Mouse (Mus musculus): ENCODE results near the gene Arfgef2. TPM values are rescaled to one million over a fixed set of nuclear protein-coding genes. Genes with fewer than 3 reads are reported as not detected.

Gene Arfgef2
- polyA plus RNA-seq, 1 experiment from 2014 or later = 5.8 TPM

DNA sequence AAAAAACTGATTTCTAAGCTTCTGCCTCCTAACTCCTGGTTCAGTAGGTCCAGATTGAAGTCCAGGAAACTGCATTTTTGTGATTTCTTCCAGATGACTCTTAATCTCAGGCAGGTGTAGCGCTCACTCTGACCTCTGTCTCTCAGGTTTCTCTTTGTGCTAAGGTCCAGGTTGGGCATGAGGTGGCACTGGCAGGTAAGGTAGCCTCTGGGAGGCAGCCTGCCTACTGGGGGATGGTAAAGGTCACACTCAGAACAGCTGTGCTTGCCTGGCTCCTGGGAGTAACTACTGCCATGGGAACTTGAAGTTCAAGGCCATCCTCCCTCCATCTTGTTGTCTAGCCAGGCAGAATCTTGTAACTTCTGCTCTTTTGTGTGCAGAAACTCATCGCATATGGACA is 28.7 kb downstream of the Arfgef2 start:
- H3K36me3 ChIP-seq (ENCODE audit: control insufficient read depth, insufficient read depth, low read length) = no peaks in the 10 kb centered on the region; the same call in 1 of the 2 replicates
- H3K4me1 ChIP-seq (ENCODE audit: control insufficient read depth, insufficient read depth, low read length) = no peaks in the 10 kb centered on the region
- H3K4me2 ChIP-seq (ENCODE audit: low read length) = no peak overlapping the region
- H3K27ac ChIP-seq (ENCODE audit: low read length) = no peak overlapping the region
- WGBS = 93% methylated on average over 2 of the region's 2 CpGs
- ATAC-seq = no peak
- no peaks in the 10 kb centered on the region for H3K9me3 ChIP-seq (replicated peaks; ENCODE audit: control insufficient read depth, low read length, poor library complexity, severe bottlenecking)
- no peaks in the 10 kb centered on the region for H3K27me3 ChIP-seq (ENCODE audit: control insufficient read depth, insufficient read depth, low read depth, low read length)
- no peak overlapping the region for H3K4me3 ChIP-seq (ENCODE audit: low read depth, low read length)
- no peak overlapping the region for H3K9ac ChIP-seq (ENCODE audit: low read depth, low read length)

- Histone ChIP-seq H3K27ac (ENCODE audit: low read length) (no peak overlapping the region), H3K27me3 (ENCODE audit: control insufficient read depth, insufficient read depth, low read depth, low read length) (no peaks in the 10 kb centered on the region), H3K4me3 (ENCODE audit: low read depth, low read length) (no peak overlapping the region), H3K36me3 (ENCODE audit: control insufficient read depth, insufficient read depth, low read length) (no peaks in the 10 kb centered on the region; the same call in 1 of the 2 replicates), H3K9ac (ENCODE audit: low read depth, low read length) (no peak overlapping the region), H3K4me2 (ENCODE audit: low read length) (no peak overlapping the region), H3K4me1 (ENCODE audit: control insufficient read depth, insufficient read depth, low read length) (no peaks in the 10 kb centered on the region), H3K9me3 (replicated peaks; ENCODE audit: control insufficient read depth, low read length, poor library complexity, severe bottlenecking) (no peaks in the 10 kb centered on the region)
- 95% methylated on average over 4 of the region's 4 CpGs for WGBS
- no peak for ATAC-seq
These were observed 29.4 kb downstream of the Arfgef2 start for GRCm38 (mm10) chr2:166834796-166835195.

DNA sequence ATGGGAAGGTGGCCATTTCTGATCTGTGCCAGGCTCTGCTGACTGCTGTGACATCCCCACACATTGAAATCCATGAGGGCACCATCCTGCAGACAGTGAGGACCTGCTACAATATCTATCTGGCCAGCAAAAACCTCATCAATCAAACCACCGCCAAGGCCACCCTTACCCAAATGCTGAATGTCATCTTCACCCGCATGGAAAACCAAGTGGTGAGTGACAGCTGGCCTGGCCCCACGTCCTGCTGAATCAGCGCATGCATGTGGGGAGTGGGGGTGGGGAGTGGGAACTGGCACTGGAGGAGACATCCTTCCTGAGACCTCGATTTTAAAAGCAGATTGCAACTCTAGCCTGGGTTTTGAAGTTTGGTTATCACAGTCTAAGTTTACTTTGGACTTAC is 30.2 kb downstream of the Arfgef2 start:
- H3K4me1 ChIP-seq (ENCODE audit: control insufficient read depth, insufficient read depth, low read length) = no peaks in the 10 kb centered on the region
- no peak overlapping the region for H3K9ac ChIP-seq (ENCODE audit: low read depth, low read length)
- no peak overlapping the region for H3K27ac ChIP-seq (ENCODE audit: low read length)
- no peak for ATAC-seq
- H3K27me3 ChIP-seq (ENCODE audit: control insufficient read depth, insufficient read depth, low read depth, low read length) = no peaks in the 10 kb centered on the region
- H3K9me3 ChIP-seq (replicated peaks; ENCODE audit: control insufficient read depth, low read length, poor library complexity, severe bottlenecking) = no peaks in the 10 kb centered on the region
- H3K36me3 ChIP-seq (ENCODE audit: control insufficient read depth, insufficient read depth, low read length) = no peaks in the 10 kb centered on the region; the same call in 1 of the 2 replicates
- WGBS = 85% methylated on average over 5 of the region's 5 CpGs
- H3K4me3 ChIP-seq (ENCODE audit: low read depth, low read length) = no peak overlapping the region
- H3K4me2 ChIP-seq (ENCODE audit: low read length) = no peak overlapping the region

- Histone ChIP-seq H3K9ac (ENCODE audit: low read depth, low read length) (no peak overlapping the region), H3K4me3 (ENCODE audit: low read depth, low read length) (no peak overlapping the region), H3K4me2 (ENCODE audit: low read length) (no peak overlapping the region), H3K27me3 (ENCODE audit: control insufficient read depth, insufficient read depth, low read depth, low read length) (no peaks in the 10 kb centered on the region), H3K27ac (ENCODE audit: low read length) (no peak overlapping the region), H3K36me3 (ENCODE audit: control insufficient read depth, insufficient read depth, low read length) (peaks cover 9% of the 10 kb centered on the region), H3K4me1 (ENCODE audit: control insufficient read depth, insufficient read depth, low read length) (no peaks in the 10 kb centered on the region), H3K9me3 (replicated peaks; ENCODE audit: control insufficient read depth, low read length, poor library complexity, severe bottlenecking) (no peaks in the 10 kb centered on the region)
- WGBS = 88% methylated on average over 4 of the region's 4 CpGs
- ATAC-seq = no peak
These were observed 36.4 kb downstream of the Arfgef2 start for GRCm38 (mm10) chr2:166841813-166842212.

- Histone ChIP-seq H3K27ac (ENCODE audit: low read length) (no peak overlapping the region), H3K4me3 (ENCODE audit: low read depth, low read length) (no peak overlapping the region), H3K4me2 (ENCODE audit: low read length) (no peak overlapping the region), H3K9me3 (replicated peaks; ENCODE audit: control insufficient read depth, low read length, poor library complexity, severe bottlenecking) (no peaks in the 10 kb centered on the region), H3K9ac (ENCODE audit: low read depth, low read length) (no peak overlapping the region), H3K27me3 (ENCODE audit: control insufficient read depth, insufficient read depth, low read depth, low read length) (no peaks in the 10 kb centered on the region), H3K4me1 (ENCODE audit: control insufficient read depth, insufficient read depth, low read length) (no peaks in the 10 kb centered on the region), H3K36me3 (ENCODE audit: control insufficient read depth, insufficient read depth, low read length) (peaks cover 30% of the 10 kb centered on the region)
- 88% methylated on average over 11 of the region's 11 CpGs for WGBS
- no peak for ATAC-seq
These were observed 45.3 kb downstream of the Arfgef2 start for GRCm38 (mm10) chr2:166850691-166851090.

DNA sequence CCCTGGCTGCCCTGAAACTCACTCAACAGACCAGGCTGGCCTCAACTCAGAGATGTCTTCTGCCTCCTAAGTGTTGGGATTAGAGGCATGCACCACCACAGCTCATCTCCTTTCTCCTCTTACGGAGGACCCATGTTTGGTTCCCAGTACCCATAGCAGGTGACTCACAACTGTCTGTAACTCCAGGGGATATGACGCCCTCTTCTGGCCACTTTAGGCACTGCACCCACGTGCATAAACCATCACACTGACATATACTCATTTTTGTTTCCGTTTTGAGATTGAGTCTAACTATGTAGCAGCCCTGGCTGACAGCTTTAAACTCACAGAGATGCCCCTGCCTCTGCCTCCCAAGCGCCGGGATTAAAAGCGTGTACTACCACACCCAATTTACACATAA is 46.9 kb downstream of the Arfgef2 start:
- 95% methylated on average over 7 of the region's 7 CpGs for WGBS
- peaks cover 27% of the 10 kb centered on the region for H3K36me3 ChIP-seq (ENCODE audit: control insufficient read depth, insufficient read depth, low read length)
- no peak overlapping the region for H3K4me3 ChIP-seq (ENCODE audit: low read depth, low read length)

GRCm38 (mm10) chr2:166855771-166856170 is 50.4 kb downstream of the Arfgef2 start:
- ATAC-seq = no peak
- no peaks in the 10 kb centered on the region for H3K27me3 ChIP-seq (ENCODE audit: control insufficient read depth, insufficient read depth, low read depth, low read length)
- no peak overlapping the region for H3K4me2 ChIP-seq (ENCODE audit: low read length)
- no peak overlapping the region for H3K4me3 ChIP-seq (ENCODE audit: low read depth, low read length)
- H3K27ac ChIP-seq (ENCODE audit: low read length) = no peak overlapping the region
- peaks cover 32% of the 10 kb centered on the region for H3K36me3 ChIP-seq (ENCODE audit: control insufficient read depth, insufficient read depth, low read length)
- no peak overlapping the region for H3K9ac ChIP-seq (ENCODE audit: low read depth, low read length)
- 96% methylated on average over 8 of the region's 8 CpGs for WGBS
- H3K9me3 ChIP-seq (replicated peaks; ENCODE audit: control insufficient read depth, low read length, poor library complexity, severe bottlenecking) = no peaks in the 10 kb centered on the region
- no peaks in the 10 kb centered on the region for H3K4me1 ChIP-seq (ENCODE audit: control insufficient read depth, insufficient read depth, low read length)

More for the DNA sequence above, 46.9 kb downstream of the Arfgef2 start:
- no peaks in the 10 kb centered on the region for H3K27me3 ChIP-seq (ENCODE audit: control insufficient read depth, insufficient read depth, low read depth, low read length)
- H3K9ac ChIP-seq (ENCODE audit: low read depth, low read length) = no peak overlapping the region
- no peak overlapping the region for H3K27ac ChIP-seq (ENCODE audit: low read length)
- H3K4me1 ChIP-seq (ENCODE audit: control insufficient read depth, insufficient read depth, low read length) = no peaks in the 10 kb centered on the region
- no peaks in the 10 kb centered on the region for H3K9me3 ChIP-seq (replicated peaks; ENCODE audit: control insufficient read depth, low read length, poor library complexity, severe bottlenecking)
- H3K4me2 ChIP-seq (ENCODE audit: low read length) = no peak overlapping the region
- no peak for ATAC-seq

DNA sequence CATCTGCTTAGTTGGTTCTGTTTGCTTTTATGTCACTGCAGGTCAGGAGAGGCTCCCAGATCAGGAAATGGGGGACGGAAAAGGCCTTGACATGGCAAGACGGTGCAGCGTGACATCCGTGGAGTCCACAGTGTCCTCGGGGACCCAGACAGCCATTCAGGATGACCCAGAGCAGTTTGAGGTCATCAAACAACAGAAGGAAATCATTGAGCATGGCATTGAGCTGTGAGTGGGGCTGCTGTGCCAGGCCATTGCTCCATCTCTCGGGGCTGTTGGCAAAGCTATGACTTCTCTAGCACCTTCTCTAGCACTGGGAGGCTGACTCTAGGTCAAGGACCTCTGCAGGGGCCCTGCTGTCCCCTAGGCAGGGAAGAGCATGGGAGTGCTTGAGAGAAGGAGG is 51.0 kb downstream of the Arfgef2 start:
- no peak overlapping the region for H3K9ac ChIP-seq (ENCODE audit: low read depth, low read length)
- H3K27ac ChIP-seq (ENCODE audit: low read length) = no peak overlapping the region
- H3K9me3 ChIP-seq (replicated peaks; ENCODE audit: control insufficient read depth, low read length, poor library complexity, severe bottlenecking) = no peaks in the 10 kb centered on the region
- no peak overlapping the region for H3K4me2 ChIP-seq (ENCODE audit: low read length)
- 90% methylated on average over 6 of the region's 6 CpGs for WGBS
- ATAC-seq = no peak
- H3K4me3 ChIP-seq (ENCODE audit: low read depth, low read length) = no peak overlapping the region
- H3K27me3 ChIP-seq (ENCODE audit: control insufficient read depth, insufficient read depth, low read depth, low read length) = no peaks in the 10 kb centered on the region
- no peaks in the 10 kb centered on the region for H3K4me1 ChIP-seq (ENCODE audit: control insufficient read depth, insufficient read depth, low read length)
- H3K36me3 ChIP-seq (ENCODE audit: control insufficient read depth, insufficient read depth, low read length) = peaks cover 36% of the 10 kb centered on the region

GRCm38 (mm10) chr2:166857118-166857517 is 51.7 kb downstream of the Arfgef2 start:
- Histone ChIP-seq H3K36me3 (ENCODE audit: control insufficient read depth, insufficient read depth, low read length) (peaks cover 36% of the 10 kb centered on the region), H3K27me3 (ENCODE audit: control insufficient read depth, insufficient read depth, low read depth, low read length) (no peaks in the 10 kb centered on the region), H3K9me3 (replicated peaks; ENCODE audit: control insufficient read depth, low read length, poor library complexity, severe bottlenecking) (no peaks in the 10 kb centered on the region), H3K9ac (ENCODE audit: low read depth, low read length) (no peak overlapping the region), H3K4me2 (ENCODE audit: low read length) (no peak overlapping the region), H3K4me3 (ENCODE audit: low read depth, low read length) (no peak overlapping the region), H3K4me1 (ENCODE audit: control insufficient read depth, insufficient read depth, low read length) (no peaks in the 10 kb centered on the region), H3K27ac (ENCODE audit: low read length) (no peak overlapping the region)
- no peak for ATAC-seq
- WGBS = 88% methylated on average over 2 of the region's 2 CpGs
